Mouse (Mus musculus) hindlimb bud, embryonic 11.5 days (tissue): ENCODE measurements at regions not wholly inside any gene's neighbourhood (a gene's known extent, or its start where the extent isn't known, plus 50 kb on each side); places are given as distances from the start of the nearest gene placed in this dataset.

ENCODE experiments used
- DNase-seq: peaks from one replicate; pipeline ENCODE4 v3.0.0-alpha.2; 2012; ENCODE audit warnings: low read depth, low spot score; ENCODE audit errors: extremely low spot score

GRCm38 (mm10) chr2:12033518-12034322 lies 256.0 kb downstream of the Ankrd16 start:
- DNase-seq: no peak

- DNase-seq: no peak
These were observed 256.6 kb downstream of the Ankrd16 start for GRCm38 (mm10) chr2:12034323-12034585.

- no peak for DNase-seq
These were observed 252.3 kb downstream of the Itga8 start for GRCm38 (mm10) chr2:12049386-12049785.

- DNase-seq: no peak
These were observed 251.8 kb downstream of the Itga8 start for GRCm38 (mm10) chr2:12049972-12050371.

- no peak for DNase-seq
These were observed 248.1 kb downstream of the Itga8 start for GRCm38 (mm10) chr2:12053404-12054164.

GRCm38 (mm10) chr2:12054165-12054500 lies 247.6 kb downstream of the Itga8 start:
- DNase-seq: no peak
